In genomic region chr12:30208527-30208926, GRCm38 (mm10) we compare ENCODE assay signal across 16 mouse cellular contexts.
"Had no signal": no experiment of that assay in that cellular context is flagged by ENCODE, and none has a peak within 500 bp of the region (broad histone marks: within the 10 kb centered on the region; RNA-seq: fewer than 3 reads in every experiment).

No protein-coding gene starts in this region.

- H3K27ac ChIP-seq: liver, embryonic 13.5 days; midbrain, embryonic 12.5 days; neural tube, embryonic 12.5 days; neural tube, embryonic 15.5 days; stomach, postnatal 0 days had no signal

- H3K9ac ChIP-seq: liver, embryonic 13.5 days; midbrain, embryonic 12.5 days; neural tube, embryonic 12.5 days; neural tube, embryonic 15.5 days had no signal

- H3K4me3 ChIP-seq: liver, embryonic 13.5 days; midbrain, embryonic 12.5 days; neural tube, embryonic 12.5 days; neural tube, embryonic 15.5 days had no signal

- H3K36me3 ChIP-seq: liver, embryonic 13.5 days; midbrain, embryonic 12.5 days; neural tube, embryonic 12.5 days; neural tube, embryonic 15.5 days had no signal

- H3K4me2 ChIP-seq: liver, embryonic 13.5 days; midbrain, embryonic 12.5 days; neural tube, embryonic 12.5 days; neural tube, embryonic 15.5 days had no signal

- H3K27me3 ChIP-seq: liver, embryonic 13.5 days; midbrain, embryonic 12.5 days; neural tube, embryonic 12.5 days; neural tube, embryonic 15.5 days had no signal

- DNase-seq: kidney, adult 2 months; kidney, postnatal 10 days; kidney, postnatal 36 days; liver, embryonic 13.5 days; lung, adult 2 months; lung, postnatal 14 days; lung, postnatal 4 days; right cerebral cortex, postnatal 14 days; right cerebral cortex, postnatal 4 days; thymus, adult 2 months; thymus, postnatal 14 days; thymus, postnatal 4 days had no signal

- H3K9me3 ChIP-seq: liver, embryonic 13.5 days; midbrain, embryonic 12.5 days; neural tube, embryonic 12.5 days; neural tube, embryonic 15.5 days had no signal

- H3K4me1 ChIP-seq: liver, embryonic 13.5 days; midbrain, embryonic 12.5 days; neural tube, embryonic 12.5 days; neural tube, embryonic 15.5 days had no signal
